Mouse (Mus musculus) heart, adult 8-10 months (tissue): ENCODE measurements around the gene Slc35c2. TPM values are rescaled to one million over a fixed set of nuclear protein-coding genes. Genes with fewer than 3 reads are reported as not detected.
A peak's percentile ranks its signal among the peaks of the same experiment; 100 is the strongest.

Experiments used
- DNase-seq: peaks from one replicate; pipeline ENCODE4 v3.0.0; 2022; ENCODE audit warnings: low spot score
- total RNA-seq, 4 experiments: library from RNA; stranded (reverse); gene quantifications; 2 replicates each; pipeline ENCODE4 v1.2.4; 2022

The Slc35c2 gene
- total RNA-seq, 4 experiments from 2014 or later: 17.9 to 22.1 (median 19.5) TPM

- no peak for DNase-seq
Observed at GRCm38 (mm10) chr2:165240371-165240770, 47.3 kb downstream of the Slc35c2 start.

GRCm38 (mm10) chr2:165239533-165240144, 48.0 kb downstream of the Slc35c2 start:
- no peak for DNase-seq

GRCm38 (mm10) chr2:165238416-165239145, 49.1 kb downstream of the Slc35c2 start:
- no peak for DNase-seq

- DNase-seq: peak; percentile 21
Observed at GRCm38 (mm10) chr2:165234613-165235291, 52.9 kb downstream of the Slc35c2 start, which contains the start of gene Cdh22. Cdh22 (minus strand) TSS chr2:165234853.

GRCm38 (mm10) chr2:165234291-165234612, 53.4 kb downstream of the Slc35c2 start:
- peak; percentile 1 for DNase-seq

GRCm38 (mm10) chr2:165233491-165234290, 54.0 kb downstream of the Slc35c2 start:
- DNase-seq: peak; percentile 16

- no peak for DNase-seq
Observed at GRCm38 (mm10) chr2:165229050-165229449, 58.6 kb downstream of the Slc35c2 start.

Other genes starting within 250 kb of the Slc35c2 start
- 1 to 10 TPM; 1.6 to 2.4 (median 1.9) TPM for gene Cd40, start 232.2 kb downstream of the Slc35c2 start, total RNA-seq
- not detected for gene 1700025C18Rik, start 197.1 kb downstream of the Slc35c2 start, total RNA-seq
- gene Cdh22, start 53.0 kb downstream of the Slc35c2 start, total RNA-seq: 1 to 10 TPM in 2 of 4 experiments, under 1 TPM in 2; 0.75 to 2.2 (median 0.99) TPM
- 10 to 100 TPM; 13.7 to 16.4 (median 13.8) TPM for gene Elmo2, start 38.6 kb upstream of the Slc35c2 start, total RNA-seq
- gene Zfp663, start 80.9 kb upstream of the Slc35c2 start, total RNA-seq: not detected
- 1 to 10 TPM; 2.2 to 2.6 (median 2.6) TPM for gene Zfp334, start 100.4 kb upstream of the Slc35c2 start, total RNA-seq
- not detected for gene Ocstamp, start 112.5 kb upstream of the Slc35c2 start, total RNA-seq
- under 1 TPM; 0.09 to 0.69 (median 0.20) TPM for gene Slc13a3, start 185.4 kb upstream of the Slc35c2 start, total RNA-seq
- 10 to 100 TPM in 2 of 4 experiments, 1 to 10 TPM in 2; 8.3 to 12.4 (median 9.4) TPM for gene Trp53rka, start 205.5 kb upstream of the Slc35c2 start, total RNA-seq
- 1 to 10 TPM; 6.2 to 8.2 (median 7.7) TPM for gene Slc2a10, start 215.9 kb upstream of the Slc35c2 start, total RNA-seq